In the genomic region with DNA sequence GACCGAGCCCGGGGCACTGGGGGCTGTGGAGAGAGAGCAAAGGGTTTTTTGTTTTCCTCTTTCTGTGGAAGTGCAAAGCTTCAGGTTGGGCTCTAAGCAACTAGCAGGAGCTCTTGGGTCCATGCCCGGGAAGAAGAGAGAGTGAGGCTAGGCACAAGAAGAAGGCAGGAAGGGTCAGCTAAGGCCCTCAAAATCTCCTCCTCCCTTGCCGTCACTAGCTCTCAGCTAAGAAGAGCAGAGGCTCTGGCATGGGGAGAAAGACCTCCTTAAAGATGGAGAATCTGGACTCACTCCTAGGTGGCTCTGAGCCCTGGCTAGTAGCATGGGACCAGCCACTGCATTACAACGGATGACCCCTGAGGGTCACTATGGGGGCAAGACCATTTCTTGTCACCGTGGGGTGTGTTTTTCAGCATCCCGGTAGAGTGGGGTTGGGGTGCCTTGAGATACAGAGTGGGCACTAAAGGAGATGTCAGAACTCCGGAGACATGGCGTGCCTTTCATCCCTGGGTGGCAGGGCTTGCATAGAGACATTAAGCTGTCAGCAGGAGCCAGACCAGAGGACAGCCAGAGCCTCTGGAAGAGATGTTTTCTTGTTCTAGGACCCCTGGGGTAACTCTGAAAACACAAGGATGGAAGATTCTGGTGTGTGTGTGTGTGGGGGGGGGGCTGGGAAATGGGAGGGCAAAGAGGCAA, we compare ENCODE assay signal across 9 mouse cellular contexts. TPM values are rescaled to one million over a fixed set of nuclear protein-coding genes. Genes with fewer than 3 reads are reported as not detected.
A peak's percentile ranks its signal among the peaks of the same experiment; 100 is the strongest.
DNase-seq lines count a peak whose midpoint lies in the region; TF ChIP-seq lines count a peak whose summit lies in the region.
"Had no signal": no experiment of that assay in that cellular context is flagged by ENCODE, and none has a peak within 500 bp of the region (broad histone marks: within the 10 kb centered on the region; RNA-seq: fewer than 3 reads in every experiment).

No protein-coding gene starts in this region.

- 37% methylated on average over 9 of the region's 9 CpGs for WGBS in heart, adult 2 months
- WGBS in olfactory bulb, adult 2 months, result 46% methylated on average over 9 of the region's 9 CpGs

- DNase-seq in heart, adult 2 months, result peak in 1 of 2 experiments; percentile 41
- DNase-seq in heart, adult 8-10 months (ENCODE audit: low spot score), result no peak
- no peak for DNase-seq in MEL (ENCODE audit: low read depth, low spot score)
- DNase-seq in frontal cortex, postnatal 10 days (ENCODE audit: low spot score in 2 of 2), result peak; percentile 57 to 75
- DNase-seq in kidney, postnatal 10 days, result peak; percentile 55
- no peak for DNase-seq in thymus, postnatal 36 days
- no peak for DNase-seq in adrenal gland, adult (ENCODE audit: inconsistent age in 2 of 2, low spot score in 1 of 2)

- TF ChIP-seq EP300 in heart, adult 2 months (IDR thresholded peaks at IDR 0.05; ENCODE audit: insufficient read depth, low read depth, low read length), result no peak
- TF ChIP-seq EP300 in MEL (IDR thresholded peaks at IDR 0.05; ENCODE audit: low read depth in 1 of 2, low read length in 2 of 2), result no peak

- H3K27ac ChIP-seq in heart, adult 2 months, result peak overlapping the region; percentile 81
- H3K27ac ChIP-seq in MEL (ENCODE audit: control insufficient read depth, low read depth, low read length), result peak overlapping the region; percentile 40
- H3K27ac ChIP-seq in olfactory bulb, adult 2 months (ENCODE audit: insufficient read depth, low read depth, low read length), result 0 out of 2 replicates have a peak overlapping the region, but pooled peaks have one; percentile 55
- H3K27ac ChIP-seq: embryonic facial prominence, embryonic 13.5 days had no signal

- H3K36me3 ChIP-seq in heart, adult 2 months (ENCODE audit: control insufficient read depth, insufficient read depth, low read length), result no peaks in the 10 kb centered on the region
- H3K36me3 ChIP-seq in MEL (ENCODE audit: control insufficient read depth in 1 of 2, insufficient read depth in 2 of 2, low read length in 2 of 2), result peaks cover 0 to 11% of the 10 kb centered on the region in 2 experiments; a peak in 2 of 4 replicates

- H3K9me3 ChIP-seq in MEL (replicated peaks; ENCODE audit: insufficient read depth, low read length), result no peaks in the 10 kb centered on the region
- H3K9me3 ChIP-seq: embryonic facial prominence, embryonic 13.5 days had no signal

- no peak for TF ChIP-seq CTCF in heart, adult 2 months (IDR thresholded peaks at IDR 0.05)
- no peak for TF ChIP-seq CTCF in MEL (IDR thresholded peaks at IDR 0.05 in 2 of 3, conservative IDR thresholded peaks at IDR 0.05 in 1 of 3; ENCODE audit: control insufficient read depth in 1 of 3, insufficient read depth in 1 of 3, low read depth in 2 of 3, low read length in 3 of 3, poor library complexity in 1 of 3, severe bottlenecking in 1 of 3)
- no peak for TF ChIP-seq CTCF in olfactory bulb, adult 2 months (IDR thresholded peaks at IDR 0.05; ENCODE audit: insufficient read depth, low read depth, low read length)

- H3K4me3 ChIP-seq in heart, adult 2 months, result no peak overlapping the region
- peak overlapping the region; percentile 4 to 6; a peak in 1 of 4 replicates for H3K4me3 ChIP-seq in MEL (ENCODE audit: control insufficient read depth in 1 of 2, insufficient read depth in 1 of 2, low read depth in 2 of 2, low read length in 2 of 2)
- no peak overlapping the region for H3K4me3 ChIP-seq in olfactory bulb, adult 2 months (ENCODE audit: insufficient read depth, low read depth, low read length)
- H3K4me3 ChIP-seq: embryonic facial prominence, embryonic 13.5 days had no signal

- H3K4me1 ChIP-seq in heart, adult 2 months (ENCODE audit: control insufficient read depth, insufficient read depth, low read length), result peaks cover 19% of the 10 kb centered on the region
- peaks cover 2 to 34% of the 10 kb centered on the region in 2 experiments; a peak in 3 of 4 replicates for H3K4me1 ChIP-seq in MEL (ENCODE audit: control insufficient read depth in 1 of 2, insufficient read depth in 2 of 2, low read length in 2 of 2)
- H3K4me1 ChIP-seq in olfactory bulb, adult 2 months (ENCODE audit: control insufficient read depth, insufficient read depth, low read length), result peaks cover 12% of the 10 kb centered on the region

- no peak for TF ChIP-seq POLR2A in heart, adult 2 months (IDR thresholded peaks at IDR 0.05; ENCODE audit: insufficient read depth, low read depth, low read length)
- no peak for TF ChIP-seq POLR2A in MEL (IDR thresholded peaks at IDR 0.05; ENCODE audit: control insufficient read depth in 1 of 2, insufficient read depth in 1 of 2, low read depth in 1 of 2, low read length in 2 of 2, poor library complexity in 1 of 2)
- TF ChIP-seq POLR2A in olfactory bulb, adult 2 months (IDR thresholded peaks at IDR 0.05; ENCODE audit: insufficient read depth, low read depth, low read length), result no peak

- H3K9ac ChIP-seq in heart, adult 2 months (ENCODE audit: low read depth, low read length), result peak overlapping the region; percentile 13; the same call in 1 of the 2 replicates
- peak overlapping the region; percentile 49 for H3K9ac ChIP-seq in MEL (ENCODE audit: control insufficient read depth, low read depth, low read length, poor library complexity, severe bottlenecking)

- intact Hi-C loops in heart, adult 2 months (cut with DNase I), result loop anchor here (1.0 to 2.0 kb wide), 3 partner anchors 18 to 59 kb away; partner anchors contain the start of gene Cdc42ep4

- no peak for TF ChIP-seq RAD21 in MEL (IDR thresholded peaks at IDR 0.05; ENCODE audit: low read depth, low read length)

- no peaks in the 10 kb centered on the region for H3K27me3 ChIP-seq in heart, adult 2 months (ENCODE audit: control insufficient read depth, insufficient read depth, low read length)
- no peaks in the 10 kb centered on the region for H3K27me3 ChIP-seq in MEL (ENCODE audit: control insufficient read depth in 1 of 2, insufficient read depth in 2 of 2, low read length in 2 of 2)
- H3K27me3 ChIP-seq: embryonic facial prominence, embryonic 13.5 days had no signal

- H3K79me2 ChIP-seq in heart, adult 2 months (replicated peaks; ENCODE audit: control insufficient read depth, insufficient read depth, low read length), result no peaks in the 10 kb centered on the region
- H3K79me2 ChIP-seq in MEL (ENCODE audit: control insufficient read depth, insufficient read depth, low read length, poor library complexity), result no peaks in the 10 kb centered on the region

TF ChIP-seq in MEL, 35 proteins besides CTCF, POLR2A, EP300 and RAD21:
- TF ChIP-seq MEF2A (IDR thresholded peaks at IDR 0.05; ENCODE audit: extremely low read depth, insufficient replicate concordance, low read depth, low read length, poor library complexity, severe bottlenecking) (no peak), ELF1 (IDR thresholded peaks at IDR 0.05; ENCODE audit: low read depth, low read length) (no peak), MYB (IDR thresholded peaks at IDR 0.05; ENCODE audit: low read depth, low read length) (no peak), HCFC1 (IDR thresholded peaks at IDR 0.05; ENCODE audit: low read depth, low read length) (no peak), CHD2 (IDR thresholded peaks at IDR 0.05; ENCODE audit: low read length) (no peak), MAX (IDR thresholded peaks at IDR 0.05; ENCODE audit: low read length) (0 out of 2 replicates have a peak, but pooled peaks have one; percentile 2), MAZ (IDR thresholded peaks at IDR 0.05; ENCODE audit: low read depth, low read length) (no peak), MXI1 (IDR thresholded peaks at IDR 0.05; ENCODE audit: low read depth, low read length) (peak; percentile 5; the same call in 1 of the 2 replicates)

RNA-seq across cellular contexts. Expression of gene Cdc42ep4, which starts 54.8 kb away (rescaled TPM):
- total RNA-seq in heart, adult 2 months (2021), result 10 to 100 TPM; 20.6 to 23.2 TPM
- polyA plus RNA-seq in heart, adult 2 months (2012; rRNA removed), result 12.3 and 12.9 TPM in 2 replicates
- total RNA-seq in heart, adult 8-10 months (2022), result 10 to 100 TPM in 3 of 4 experiments, 1 to 10 TPM in 1; 9.7 to 16.5 (median 14.7) TPM
- total RNA-seq in MEL (2012; rRNA removed), result 25.3 and 27.7 TPM in 2 replicates
- 10 to 100 TPM in 1 of 2 experiments, not detected in 1; 39.0 TPM for polyA plus RNA-seq in MEL (2012; ENCODE audit: insufficient read depth in 1 of 2, insufficient read length in 2 of 2, low read depth in 1 of 2, low replicate concordance in 2 of 2, missing spikeins in 1 of 2)
- not detected in 2 replicates for polyA plus RNA-seq in olfactory bulb, adult 2 months (2012; ENCODE audit: insufficient read depth, insufficient read length, low replicate concordance, missing spikeins)

Comparison
In these comparisons a context has a peak if more than half of its experiments do, and no peak if none do; other contexts are left out.
1. DNase-seq: peak in frontal cortex, postnatal 10 days (2 of 2) and kidney, postnatal 10 days (single experiment); none in heart, adult 8-10 months (single experiment), MEL (single experiment), thymus, postnatal 36 days (0 of 2) and adrenal gland, adult (0 of 2).
2. H3K4me3 ChIP-seq: peak in MEL (2 of 2); none in heart, adult 2 months (single experiment) and olfactory bulb, adult 2 months (single experiment).
3. Peak in every context shown above with its lines, with median percentiles within 50 percentile points of each other: H3K27ac ChIP-seq.